Mouse (Mus musculus): ENCODE data around the gene Il2ra. TPM values are rescaled to one million over a fixed set of nuclear protein-coding genes. Genes with fewer than 3 reads are reported as not detected.

Gene Il2ra
- 1 to 10 TPM in 1 of 2 experiments, under 1 TPM in 1; 0.31 to 1.7 TPM for total RNA-seq (2023)

DNA sequence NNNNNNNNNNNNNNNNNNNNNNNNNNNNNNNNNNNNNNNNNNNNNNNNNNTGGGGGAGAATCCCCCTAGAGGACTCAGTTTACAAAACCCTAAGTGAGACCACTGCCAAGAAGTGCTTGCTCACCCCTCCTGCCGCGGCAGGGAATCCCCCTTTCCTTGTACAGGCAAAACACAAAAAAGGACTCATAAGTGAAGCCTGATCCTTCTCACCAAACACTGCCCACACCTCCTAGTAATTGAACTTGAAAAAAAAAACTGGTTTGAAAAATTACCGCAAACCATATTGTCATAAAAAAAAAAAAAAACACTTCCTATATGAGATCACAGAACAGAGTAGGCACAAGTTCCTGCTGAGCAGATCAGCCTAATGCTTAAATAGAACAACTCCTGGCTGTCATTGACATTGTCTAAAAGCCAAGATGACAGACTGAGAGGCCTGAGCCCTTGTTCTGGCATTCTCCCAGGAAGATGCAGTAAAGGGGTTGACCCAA, at the start of gene Il2ra:
TSS of gene Il2ra (plus strand) at position 357 of the 491 bp plus-strand sequence.

GRCm38 (mm10) chr2:11604053-11604452, 38.6 kb upstream of the Il2ra start, which contains the start of gene Rbm17:
Rbm17 (minus strand) TSS chr2:11604153.

GRCm38 (mm10) chr2:11625890-11626289, 16.7 kb upstream of the Il2ra start, which contains the start of gene Gm17490:
Gm17490 (minus strand) TSS chr2:11626264.

GRCm38 (mm10) chr2:11705201-11706025, 62.8 kb downstream of the Il2ra start, which contains the start of gene Il15ra:
Il15ra (plus strand) TSS chr2:11705290.

Other genes starting within 250 kb of the Il2ra start
- 10 to 100 TPM; 53.7 to 57.5 TPM for gene Pfkfb3, start 88.7 kb upstream of the Il2ra start, total RNA-seq (2023)
- 10 to 100 TPM; 66.3 to 87.4 TPM for gene Rbm17, start 38.7 kb upstream of the Il2ra start, total RNA-seq (2023)
- not detected for gene Gm17490, start 16.5 kb upstream of the Il2ra start, total RNA-seq (2023)
- 10 to 100 TPM in 1 of 2 experiments, 1 to 10 TPM in 1; 6.7 to 10.4 TPM for gene Il15ra, start 62.5 kb downstream of the Il2ra start, total RNA-seq (2023)
- 10 to 100 TPM; 64.6 to 69.3 TPM for gene Fbh1, start 134.8 kb downstream of the Il2ra start, total RNA-seq (2023)
- 10 to 100 TPM; 74.1 to 76.9 TPM for gene Ankrd16, start 135.1 kb downstream of the Il2ra start, total RNA-seq (2023)

Data from neutrophil, adult 59 days (primary cell).